13 mouse cellular contexts compared by ENCODE assay signal in genomic region chr11:104393196-104393595, GRCm38 (mm10).
DNase-seq lines count a peak whose midpoint lies in the region; ATAC-seq and TF ChIP-seq lines count a peak whose summit lies in the region.
"Had no signal": no experiment of that assay in that cellular context is flagged by ENCODE, and none has a peak within 500 bp of the region (broad histone marks: within the 10 kb centered on the region; RNA-seq: fewer than 3 reads in every experiment).

No protein-coding gene starts in this region.

- H3K4me2 ChIP-seq in hindbrain, postnatal 0 days (ENCODE audit: low read depth, low read length), result no peak overlapping the region
- no peak overlapping the region for H3K4me2 ChIP-seq in hindbrain, embryonic 11.5 days (replicated peaks; ENCODE audit: low read depth, low read length)
- no peak overlapping the region for H3K4me2 ChIP-seq in lung, postnatal 0 days (replicated peaks; ENCODE audit: low read depth, low read length)
- H3K4me2 ChIP-seq: forebrain, embryonic 13.5 days; midbrain, embryonic 12.5 days had no signal

- no peaks in the 10 kb centered on the region for H3K36me3 ChIP-seq in hindbrain, postnatal 0 days (ENCODE audit: insufficient read depth, low read length)
- no peaks in the 10 kb centered on the region for H3K36me3 ChIP-seq in hindbrain, embryonic 11.5 days (ENCODE audit: control insufficient read depth, insufficient read depth, low read length)
- H3K36me3 ChIP-seq in lung, postnatal 0 days (ENCODE audit: insufficient read depth, low read length), result no peaks in the 10 kb centered on the region
- H3K36me3 ChIP-seq: midbrain, embryonic 12.5 days had no signal

- 73% methylated on average over 6 of the region's 6 CpGs for WGBS in hindbrain, postnatal 0 days
- 91% methylated on average over 6 of the region's 6 CpGs for WGBS in hindbrain, embryonic 11.5 days
- 74% methylated on average over 6 of the region's 6 CpGs for whole genome bisulfite sequencing in lung, postnatal 0 days

- no peaks in the 10 kb centered on the region; the same call in 1 of the 2 replicates for H3K4me1 ChIP-seq in hindbrain, postnatal 0 days (ENCODE audit: insufficient read depth, low read length)
- no peaks in the 10 kb centered on the region for H3K4me1 ChIP-seq in hindbrain, embryonic 11.5 days (replicated peaks; ENCODE audit: control insufficient read depth, insufficient read depth, low read length)
- H3K4me1 ChIP-seq in lung, postnatal 0 days (ENCODE audit: insufficient read depth, low read depth, low read length), result 0 out of 2 replicates have a peak, but pooled peaks cover 2% of the 10 kb centered on the region
- H3K4me1 ChIP-seq: forebrain, embryonic 13.5 days; midbrain, embryonic 12.5 days had no signal

- peak; percentile 43 to 49 for DNase-seq in cerebellum, adult 18-20 months
- peak; percentile 25 for DNase-seq in hindbrain, postnatal 0 days (ENCODE audit: low spot score)
- DNase-seq in hindbrain, embryonic 11.5 days (ENCODE audit: low spot score), result no peak
- peak; percentile 28 for DNase-seq in lung, postnatal 36 days
- DNase-seq in lung, postnatal 0 days (ENCODE audit: low spot score), result no peak
- DNase-seq in kidney, postnatal 36 days, result peak; percentile 11 to 52
- DNase-seq: adrenal gland, adult 2 months; thymus, postnatal 25 days had no signal

- no peak overlapping the region for H3K4me3 ChIP-seq in hindbrain, postnatal 0 days (ENCODE audit: low read length)
- no peak overlapping the region for H3K4me3 ChIP-seq in hindbrain, embryonic 11.5 days (ENCODE audit: low read depth, low read length)
- H3K4me3 ChIP-seq in lung, postnatal 0 days (ENCODE audit: low read depth, low read length), result no peak overlapping the region
- H3K4me3 ChIP-seq: forebrain, embryonic 13.5 days; midbrain, embryonic 12.5 days had no signal

- H3K27me3 ChIP-seq in hindbrain, postnatal 0 days (ENCODE audit: insufficient read depth, low read length), result no peaks in the 10 kb centered on the region
- no peaks in the 10 kb centered on the region for H3K27me3 ChIP-seq in hindbrain, embryonic 11.5 days (ENCODE audit: control insufficient read depth, insufficient read depth, low read length)
- H3K27me3 ChIP-seq in lung, postnatal 0 days (replicated peaks; ENCODE audit: insufficient read depth, low read length), result no peaks in the 10 kb centered on the region
- H3K27me3 ChIP-seq: forebrain, embryonic 13.5 days; midbrain, embryonic 12.5 days had no signal

- no peaks in the 10 kb centered on the region for H3K9me3 ChIP-seq in hindbrain, postnatal 0 days (ENCODE audit: low read length)
- H3K9me3 ChIP-seq in hindbrain, embryonic 11.5 days (ENCODE audit: control insufficient read depth, low read length), result no peaks in the 10 kb centered on the region
- H3K9me3 ChIP-seq in lung, postnatal 0 days (ENCODE audit: low read length), result no peaks in the 10 kb centered on the region
- H3K9me3 ChIP-seq: forebrain, embryonic 13.5 days; midbrain, embryonic 12.5 days had no signal

- no peak overlapping the region for H3K9ac ChIP-seq in hindbrain, postnatal 0 days (replicated peaks; ENCODE audit: low read length)
- H3K9ac ChIP-seq in hindbrain, embryonic 11.5 days (ENCODE audit: low read depth, low read length), result no peak overlapping the region
- H3K9ac ChIP-seq in lung, postnatal 0 days (replicated peaks; ENCODE audit: low read depth), result no peak overlapping the region
- H3K9ac ChIP-seq: forebrain, embryonic 13.5 days; liver, embryonic 14.5 days; midbrain, embryonic 12.5 days had no signal

- no peak overlapping the region for H3K27ac ChIP-seq in hindbrain, postnatal 0 days
- H3K27ac ChIP-seq in hindbrain, embryonic 11.5 days (ENCODE audit: low read depth, low read length), result no peak overlapping the region
- H3K27ac ChIP-seq in lung, postnatal 0 days (ENCODE audit: low read length), result no peak overlapping the region
- H3K27ac ChIP-seq: forebrain, embryonic 13.5 days; liver, embryonic 14.5 days; midbrain, embryonic 12.5 days had no signal

- no peak for TF ChIP-seq EP300 in lung, postnatal 0 days (IDR thresholded peaks at IDR 0.05)

- no peak for TF ChIP-seq CTCF in hindbrain, postnatal 0 days (IDR thresholded peaks at IDR 0.05; ENCODE audit: low read depth)
- TF ChIP-seq CTCF in lung, postnatal 0 days (IDR thresholded peaks at IDR 0.05), result no peak

- ATAC-seq in cerebellum, adult (ENCODE audit: insufficient number of reproducible peaks, low FRiP score, low TSS enrichment), result no peak
- ATAC-seq in hindbrain, postnatal 0 days, result no peak
- ATAC-seq in hindbrain, embryonic 11.5 days (ENCODE audit: low FRiP score), result no peak
- ATAC-seq in lung, postnatal 0 days, result no peak
- no peak for ATAC-seq in megakaryocyte-erythroid progenitor cell, adult 5-6 weeks (replicated peaks; ENCODE audit: low FRiP score, low TSS enrichment, poor library complexity, severe bottlenecking)
- ATAC-seq: forebrain, embryonic 13.5 days had no signal

Comparison
In these comparisons a context has a peak if more than half of its experiments do, and no peak if none do; other contexts are left out.
1. DNase-seq: peak in cerebellum, adult 18-20 months (2 of 2), hindbrain, postnatal 0 days (single experiment), lung, postnatal 36 days (single experiment) and kidney, postnatal 36 days (2 of 2); none in hindbrain, embryonic 11.5 days (single experiment) and lung, postnatal 0 days (single experiment).